Mouse (Mus musculus): ENCODE measurements at regions not wholly inside any gene's neighbourhood (a gene's known extent, or its start where the extent isn't known, plus 50 kb on each side); places are given as distances from the start of the nearest gene placed in this dataset.
A peak's percentile ranks its signal among the peaks of the same experiment; 100 is the strongest.

- no peak for DNase-seq (ENCODE audit: low spot score in 2 of 2)
Observed at GRCm38 (mm10) chr10:17592387-17592786, 130.6 kb upstream of the Cited2 start.

- no peak for DNase-seq (ENCODE audit: low spot score in 2 of 2)
Observed at GRCm38 (mm10) chr10:17596126-17596525, 126.9 kb upstream of the Cited2 start.

- no peak for DNase-seq (ENCODE audit: low spot score in 2 of 2)
Observed at GRCm38 (mm10) chr10:17596743-17597142, 126.3 kb upstream of the Cited2 start.

- no peak for DNase-seq (ENCODE audit: low spot score in 2 of 2)
Observed at GRCm38 (mm10) chr10:17599246-17599645, 123.8 kb upstream of the Cited2 start.

DNA sequence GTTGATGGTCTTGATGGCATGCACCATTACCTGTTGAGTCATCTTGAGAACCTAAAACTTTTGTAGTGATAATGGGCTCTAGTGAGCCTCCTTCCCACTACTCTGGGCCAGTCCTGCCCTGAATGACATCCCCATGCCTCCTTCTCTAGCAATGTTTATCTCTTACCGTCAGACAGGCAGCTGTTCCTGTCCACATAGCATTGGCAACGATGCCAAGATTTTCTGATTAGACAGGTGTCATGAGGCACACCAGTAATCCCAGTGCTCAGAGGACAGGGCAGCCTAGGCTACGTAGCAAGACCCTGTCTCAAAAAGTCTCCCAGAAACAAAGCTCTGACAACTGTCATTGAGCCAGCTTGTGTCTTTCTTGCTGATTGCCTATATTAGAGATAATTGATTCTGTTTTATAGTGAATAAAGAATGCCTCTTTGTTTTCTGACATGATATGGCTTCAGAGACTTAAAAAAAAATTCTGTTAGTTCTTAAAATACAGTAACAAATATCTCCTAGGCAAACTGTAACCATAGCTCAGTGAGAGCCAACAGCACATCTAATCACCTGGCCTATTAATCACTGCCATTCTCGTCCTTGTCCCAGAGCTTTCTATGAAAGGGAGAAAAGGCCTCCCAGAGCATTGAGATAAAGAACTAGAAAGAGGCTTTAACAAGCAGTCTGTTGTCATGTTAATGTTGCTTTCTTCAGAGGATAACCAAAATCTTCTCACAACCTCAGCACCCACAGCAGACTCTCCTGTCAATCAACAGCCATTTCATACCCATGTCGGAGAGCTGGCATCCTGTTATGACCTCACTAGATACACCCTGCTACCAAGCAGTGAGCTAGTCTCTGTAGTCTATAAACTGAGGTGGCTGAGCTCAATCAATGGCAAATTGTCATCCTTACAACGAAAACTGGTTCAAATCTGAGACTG, 122.9 kb upstream of the Cited2 start:
- DNase-seq (ENCODE audit: low spot score in 2 of 2) = no peak

DNA sequence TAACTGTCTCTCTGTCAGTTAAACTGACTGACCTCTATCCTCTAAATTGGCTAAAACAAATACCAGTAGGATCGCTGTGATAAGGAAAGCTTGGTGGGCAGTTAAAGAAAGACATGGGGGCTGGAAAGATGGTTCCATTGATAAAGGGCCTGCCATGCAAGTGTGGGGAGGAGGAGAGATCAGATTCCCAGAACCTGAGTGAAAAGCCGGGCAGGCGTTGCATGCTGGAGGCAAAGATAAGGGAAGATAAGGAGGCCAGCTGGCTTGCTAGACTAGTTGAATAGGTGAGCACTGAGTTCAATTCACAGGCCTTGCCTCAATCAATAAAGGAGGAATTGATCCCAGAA, 122.3 kb upstream of the Cited2 start:
- no peak for DNase-seq (ENCODE audit: low spot score in 2 of 2)

DNA sequence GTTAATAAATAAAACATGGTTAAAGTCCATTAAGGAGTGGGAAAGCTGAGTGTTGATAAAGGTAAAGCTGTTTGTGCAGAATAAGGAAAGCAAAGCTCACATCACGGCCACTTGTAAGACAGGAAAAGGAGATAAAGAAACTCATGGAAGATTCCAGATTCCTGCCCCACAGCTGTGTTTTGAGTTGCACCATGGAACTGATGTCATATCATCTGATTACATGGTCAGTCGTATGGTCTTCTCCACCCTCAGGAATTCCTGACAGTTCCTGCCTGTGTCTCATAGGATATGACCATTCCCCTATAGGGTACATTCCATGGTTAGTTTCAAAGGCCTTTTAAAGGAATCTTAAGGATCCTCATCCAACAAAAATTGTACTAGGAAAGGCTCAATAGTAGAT, 120.6 kb upstream of the Cited2 start:
- DNase-seq (ENCODE audit: low spot score in 2 of 2) = no peak

- DNase-seq (ENCODE audit: low spot score in 2 of 2) = no peak
Observed at GRCm38 (mm10) chr10:17608220-17608619, 114.8 kb upstream of the Cited2 start.

GRCm38 (mm10) chr10:17610592-17610991, 112.4 kb upstream of the Cited2 start:
- DNase-seq (ENCODE audit: low spot score in 2 of 2) = no peak

DNA sequence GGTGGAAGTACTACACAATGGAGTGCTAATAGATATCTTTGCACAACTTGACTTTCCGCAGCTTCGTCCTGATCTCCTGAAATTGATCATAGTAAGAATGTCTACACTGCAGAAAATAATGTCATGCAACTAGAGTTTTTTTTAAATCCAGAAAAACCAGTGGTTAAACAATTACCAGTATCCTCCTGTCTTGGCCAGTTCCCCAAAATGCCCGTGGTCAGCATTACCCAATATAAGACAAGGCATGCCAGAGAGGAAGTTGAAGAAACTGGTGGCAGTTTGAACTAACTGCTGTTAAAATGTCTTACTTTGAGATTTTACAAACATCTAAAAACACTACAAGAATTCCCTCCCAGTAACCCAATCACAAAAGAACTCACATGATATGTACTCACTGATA, 109.7 kb upstream of the Cited2 start:
- peak in 1 of 2 experiments; percentile 22 for DNase-seq (ENCODE audit: low spot score in 2 of 2)

DNA sequence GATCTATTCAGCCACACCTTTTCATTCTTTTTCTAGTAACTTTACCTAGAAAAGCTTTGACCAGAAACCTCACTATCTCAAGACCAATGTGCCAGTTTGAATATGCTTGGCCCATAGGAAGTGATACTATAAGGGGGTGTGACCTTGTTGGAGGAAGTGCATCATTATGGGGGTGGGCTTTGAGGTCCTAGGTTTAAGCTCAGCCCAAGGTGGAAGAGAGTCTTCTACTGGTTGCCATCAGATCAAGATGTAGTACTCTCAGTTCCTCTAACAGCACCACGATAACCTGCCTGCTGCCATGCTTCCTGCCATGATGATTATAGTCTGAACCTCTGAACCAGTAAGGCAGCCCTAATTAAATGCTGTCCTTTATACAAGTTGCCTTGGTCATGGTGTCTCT, 105.0 kb upstream of the Cited2 start:
- peak in 1 of 2 experiments; percentile 9 for DNase-seq (ENCODE audit: low spot score in 2 of 2)

GRCm38 (mm10) chr10:17619617-17620016, 103.4 kb upstream of the Cited2 start:
- no peak for DNase-seq (ENCODE audit: low spot score in 2 of 2)

- DNase-seq (ENCODE audit: low spot score in 2 of 2) = no peak
Observed at GRCm38 (mm10) chr10:17621703-17622385, 101.2 kb upstream of the Cited2 start.

- DNase-seq (ENCODE audit: low spot score in 2 of 2) = no peak
Observed at GRCm38 (mm10) chr10:17622802-17623201, 100.2 kb upstream of the Cited2 start.

- DNase-seq (ENCODE audit: low spot score in 2 of 2) = no peak
Observed at GRCm38 (mm10) chr10:17629709-17630108, 93.3 kb upstream of the Cited2 start.

DNA sequence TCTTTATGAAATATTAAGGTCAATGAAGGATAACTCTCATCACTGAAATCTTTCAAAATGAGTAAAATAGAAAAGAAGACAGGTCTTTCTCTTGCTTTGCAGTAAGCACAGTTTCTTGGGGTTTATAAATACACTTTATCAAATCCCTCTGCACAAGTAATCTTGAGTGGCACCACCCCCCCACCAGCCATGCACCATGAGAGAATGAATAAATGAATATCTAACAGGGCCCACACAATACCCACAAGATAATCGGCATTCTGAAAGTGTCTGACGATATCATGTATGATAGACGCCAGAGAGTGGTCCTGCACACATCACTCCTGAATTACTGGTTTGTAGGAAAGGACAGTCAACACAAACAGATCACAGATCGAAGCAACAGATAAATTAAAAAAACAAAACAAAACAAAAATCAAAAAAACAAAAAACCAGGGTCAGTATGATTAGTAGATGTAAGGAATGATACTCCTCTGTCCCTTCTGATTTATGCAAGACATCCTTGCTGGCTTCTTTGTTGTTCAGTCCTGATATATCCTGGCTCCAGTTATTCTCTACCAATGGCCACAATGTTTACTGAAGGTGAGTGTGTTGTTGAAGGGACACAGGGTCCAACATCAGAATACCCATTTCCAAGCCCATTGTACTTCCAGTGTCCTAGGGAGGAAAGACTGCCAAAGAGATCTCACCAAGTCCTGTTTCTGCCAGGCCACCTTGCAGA, 92.0 kb upstream of the Cited2 start:
- no peak for DNase-seq (ENCODE audit: low spot score in 2 of 2)

- DNase-seq (ENCODE audit: low spot score in 2 of 2) = no peak
Observed at GRCm38 (mm10) chr10:17631817-17632216, 91.2 kb upstream of the Cited2 start.

DNA sequence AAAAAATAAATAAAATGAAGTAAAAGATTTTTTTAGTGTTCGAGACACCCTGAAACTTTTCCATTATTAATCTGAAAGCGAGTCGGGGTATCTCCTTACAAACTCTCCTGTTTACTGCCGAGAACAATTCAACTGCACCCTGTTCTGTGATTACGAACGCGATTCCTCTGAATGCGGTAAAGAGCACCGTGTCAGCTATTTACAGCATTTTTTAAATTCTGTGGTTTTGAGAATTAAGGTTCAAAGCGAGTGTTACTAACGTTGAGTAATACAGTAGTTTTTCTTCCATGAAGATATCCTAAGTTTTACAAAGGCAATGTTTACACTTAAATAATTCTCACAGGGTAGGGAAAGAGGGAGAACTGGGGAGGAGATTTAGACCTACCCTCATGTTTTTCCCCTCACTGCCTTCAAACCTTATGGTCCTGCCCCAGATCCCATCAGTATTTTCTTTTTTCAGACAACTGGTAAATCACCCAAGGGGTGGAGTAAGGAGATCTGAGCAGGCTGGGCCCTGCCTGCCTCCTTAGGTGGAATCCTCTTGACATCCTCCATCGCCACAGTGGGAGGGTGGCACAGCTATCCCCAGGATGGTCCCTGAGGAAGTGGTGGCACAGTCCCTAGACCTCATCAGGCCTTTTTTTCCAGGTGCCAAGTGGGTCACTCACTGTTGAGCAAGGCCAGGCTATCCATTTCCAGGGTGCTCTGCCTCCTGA, 89.9 kb upstream of the Cited2 start:
- DNase-seq (ENCODE audit: low spot score in 2 of 2) = no peak

- DNase-seq (ENCODE audit: low spot score in 2 of 2) = no peak
Observed at GRCm38 (mm10) chr10:17645363-17645762, 77.7 kb upstream of the Cited2 start.

GRCm38 (mm10) chr10:17646391-17646790, 76.6 kb upstream of the Cited2 start:
- DNase-seq (ENCODE audit: low spot score in 2 of 2) = no peak

GRCm38 (mm10) chr10:17648077-17648476, 74.9 kb upstream of the Cited2 start:
- no peak for DNase-seq (ENCODE audit: low spot score in 2 of 2)
